Mouse (Mus musculus) forebrain, embryonic 11.5 days (tissue): ENCODE measurements at regions not wholly inside any gene's neighbourhood (a gene's known extent, or its start where the extent isn't known, plus 50 kb on each side); places are given as distances from the start of the nearest gene placed in this dataset.

ENCODE experiments used
- ATAC-seq: fragments of 200-750 bp; cut with Nextera tagmentation; replicated peaks from 2 replicates; pipeline ENCODE4 v1.8.0; 2017; ENCODE audit warnings: moderate TSS enrichment; ENCODE audit not compliant: low FRiP score
- DNase-seq: peaks from one replicate; pipeline ENCODE4 v3.0.0-alpha.2; 2017; ENCODE audit warnings: low spot score
- H3K27ac ChIP-seq: fragments of 300-500 bp; sonication (generic); 2 replicates; pipeline ENCODE4 v1.5.1; 2014; ENCODE audit warnings: low read depth, low read length
- H3K27me3 ChIP-seq: fragments of 300-500 bp; sonication (generic); 2 replicates; pipeline ENCODE4 v1.6.1; 2014; ENCODE audit warnings: mild to moderate bottlenecking, low read length, mixed read lengths; ENCODE audit not compliant: control insufficient read depth, insufficient read depth
- H3K36me3 ChIP-seq: fragments of 300-500 bp; sonication (generic); 2 replicates; pipeline ENCODE4 v1.6.1; 2014; ENCODE audit warnings: mild to moderate bottlenecking, low read length, moderate library complexity, mixed read lengths; ENCODE audit not compliant: control insufficient read depth, insufficient read depth
- H3K4me1 ChIP-seq: fragments of 300-500 bp; sonication (generic); replicated peaks from 2 replicates; pipeline ENCODE4 v1.6.1; 2014; ENCODE audit warnings: low read length, mixed read lengths; ENCODE audit not compliant: control insufficient read depth, insufficient read depth
- H3K4me2 ChIP-seq: fragments of 300-500 bp; sonication (generic); 2 replicates; pipeline ENCODE4 v1.6.1; 2014; ENCODE audit warnings: low read depth, mild to moderate bottlenecking, low read length, moderate library complexity, mixed read lengths; ENCODE audit not compliant: severe bottlenecking
- H3K4me3 ChIP-seq: fragments of 300-500 bp; sonication (generic); 2 replicates; pipeline ENCODE4 v1.5.1; 2014; ENCODE audit warnings: low read depth, low read length
- H3K9ac ChIP-seq: fragments of 300-500 bp; sonication (generic); 2 replicates; pipeline ENCODE4 v1.6.1; 2014; ENCODE audit warnings: low read length
- H3K9me3 ChIP-seq: fragments of 300-500 bp; sonication (generic); 2 replicates; pipeline ENCODE4 v1.6.1; 2016; ENCODE audit warnings: low read length, mixed read lengths; ENCODE audit not compliant: control insufficient read depth
- WGBS: fragments of 180-500 bp; shearing (Covaris S2); extraction: QIAGEN DNeasy Blood & Tissue Kit; methylation state at CpG from one replicate; pipeline ENCODE4 v1.1.7; 2014; 5-methylcytosine and 5-hydroxymethylcytosine counted together

DNA sequence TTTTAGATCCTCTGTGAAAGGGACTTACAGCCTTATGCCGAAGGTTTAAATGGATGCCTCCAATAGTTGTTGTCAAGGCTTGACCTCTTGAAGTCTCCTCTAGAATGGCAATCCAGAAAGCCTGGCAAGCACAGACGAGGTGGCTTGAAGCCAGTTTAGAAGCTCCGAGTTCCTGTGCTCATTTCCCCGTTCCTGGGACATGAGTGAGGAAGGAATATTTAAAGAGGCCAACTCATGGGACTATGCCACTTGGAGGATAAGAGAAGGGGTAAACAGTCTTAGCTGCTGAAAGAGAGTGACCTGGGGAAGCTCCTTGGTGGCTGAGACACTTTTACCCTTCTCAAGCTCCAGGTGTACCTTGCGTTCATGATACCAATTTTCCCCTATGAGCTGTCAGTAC is 335.1 kb upstream of the Xrcc4 start:
- no peak overlapping the region for H3K27ac ChIP-seq
- no peaks in the 10 kb centered on the region for H3K27me3 ChIP-seq
- H3K4me2 ChIP-seq = no peak overlapping the region
- no peaks in the 10 kb centered on the region for H3K36me3 ChIP-seq
- no peak overlapping the region for H3K9ac ChIP-seq
- H3K4me3 ChIP-seq = no peak overlapping the region
- H3K4me1 ChIP-seq = no peaks in the 10 kb centered on the region
- H3K9me3 ChIP-seq = no peaks in the 10 kb centered on the region
- 89% methylated on average over 5 of the region's 5 CpGs for WGBS
- no peak for ATAC-seq
- no peak for DNase-seq

DNA sequence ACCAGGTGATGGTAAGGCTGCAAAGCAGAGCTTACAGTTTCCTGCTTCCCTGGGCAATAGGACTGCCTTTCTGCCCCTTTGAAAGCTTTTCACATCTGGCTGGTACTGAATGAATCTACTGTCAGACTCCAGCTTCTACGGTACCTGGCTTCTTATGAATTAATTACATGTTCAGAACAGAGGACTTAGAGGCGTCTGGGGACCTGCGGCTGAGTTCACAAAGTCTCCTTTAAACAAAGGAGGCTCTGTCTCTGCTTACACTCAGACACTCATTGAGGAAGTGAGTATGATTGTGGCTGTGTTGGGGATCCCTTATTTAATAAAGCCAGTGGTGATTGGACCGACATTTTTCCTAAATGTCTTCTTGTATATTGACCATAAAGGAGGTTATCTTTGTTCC is 331.6 kb upstream of the Xrcc4 start:
- no peak for DNase-seq
- Histone ChIP-seq H3K27ac (no peak overlapping the region), H3K9ac (no peak overlapping the region), H3K4me2 (no peak overlapping the region), H3K27me3 (no peaks in the 10 kb centered on the region), H3K9me3 (no peaks in the 10 kb centered on the region), H3K36me3 (no peaks in the 10 kb centered on the region), H3K4me3 (no peak overlapping the region), H3K4me1 (no peaks in the 10 kb centered on the region)
- no peak for ATAC-seq
- WGBS = 55% methylated on average over 4 of the region's 4 CpGs

DNA sequence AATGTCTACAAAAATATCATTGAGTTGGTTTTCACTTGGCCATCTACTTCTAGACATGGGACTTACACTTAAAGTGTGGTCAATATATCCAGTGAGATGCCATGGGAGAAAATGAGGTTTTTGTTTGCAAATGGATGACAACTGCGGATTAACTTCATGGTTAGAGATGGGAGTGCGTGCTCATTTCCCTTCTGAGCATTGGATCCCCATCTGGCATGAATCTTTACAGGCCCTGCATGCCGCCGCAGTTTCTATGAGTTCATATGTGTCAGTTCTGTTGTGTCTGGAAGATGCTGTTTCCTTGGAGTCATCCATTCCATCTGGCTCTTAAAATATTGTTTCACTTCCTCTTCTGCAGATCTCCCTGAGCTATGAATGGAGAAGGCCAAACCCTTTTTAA is 315.0 kb upstream of the Xrcc4 start:
- Histone ChIP-seq H3K27me3 (no peaks in the 10 kb centered on the region), H3K4me2 (no peak overlapping the region), H3K4me3 (no peak overlapping the region), H3K36me3 (no peaks in the 10 kb centered on the region), H3K27ac (no peak overlapping the region), H3K4me1 (no peaks in the 10 kb centered on the region), H3K9ac (no peak overlapping the region), H3K9me3 (no peaks in the 10 kb centered on the region)
- WGBS = 94% methylated on average over 4 of the region's 4 CpGs
- ATAC-seq = no peak
- DNase-seq = no peak

DNA sequence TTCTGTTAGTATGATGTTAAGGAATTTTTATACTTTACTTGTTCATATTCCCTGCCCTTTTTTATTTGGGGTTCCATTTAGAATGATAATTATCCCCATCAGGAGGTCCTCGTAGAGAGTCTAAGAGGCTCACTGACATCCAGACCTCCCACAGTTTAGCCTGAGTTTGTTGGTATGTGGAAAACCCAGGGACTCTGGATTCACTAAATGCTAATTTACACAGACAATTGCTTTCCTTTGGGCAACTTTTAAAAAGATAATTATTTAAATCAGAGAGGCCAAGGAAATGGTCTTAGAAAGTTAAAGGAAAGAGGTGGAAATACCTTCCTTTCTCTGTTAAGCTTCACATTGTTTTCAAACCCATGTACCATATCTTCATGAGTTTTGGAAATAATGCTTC is 312.7 kb upstream of the Xrcc4 start:
- no peaks in the 10 kb centered on the region for H3K4me1 ChIP-seq
- no peaks in the 10 kb centered on the region for H3K9me3 ChIP-seq
- no peaks in the 10 kb centered on the region for H3K27me3 ChIP-seq
- no peak for ATAC-seq
- no peak overlapping the region for H3K4me3 ChIP-seq
- H3K36me3 ChIP-seq = no peaks in the 10 kb centered on the region
- no peak overlapping the region for H3K27ac ChIP-seq
- no peak overlapping the region for H3K9ac ChIP-seq
- WGBS = 16% methylated on average over 1 of the region's 1 CpGs
- no peak for DNase-seq
- no peak overlapping the region for H3K4me2 ChIP-seq

DNA sequence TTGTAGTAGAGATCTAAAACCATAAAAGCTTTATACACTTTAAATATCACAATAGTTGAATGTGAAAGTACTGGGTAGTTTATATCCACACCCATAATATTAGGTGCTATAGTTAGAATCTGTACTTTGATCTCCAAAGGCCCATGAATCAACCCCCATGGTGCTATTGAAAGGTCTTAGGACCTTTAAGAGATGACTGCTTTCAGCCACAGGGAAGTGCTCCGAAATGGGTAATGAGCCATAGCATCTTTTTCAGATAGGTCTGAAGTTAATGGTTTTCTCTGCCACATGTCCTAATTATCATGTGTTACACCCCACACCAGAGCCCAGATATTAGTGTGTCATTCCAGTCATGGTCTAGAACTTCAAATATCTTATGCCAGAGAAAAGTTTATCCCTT is 312.1 kb upstream of the Xrcc4 start:
- WGBS = 20% methylated on average over 1 of the region's 1 CpGs
- Histone ChIP-seq H3K4me1 (no peaks in the 10 kb centered on the region), H3K4me3 (no peak overlapping the region), H3K9ac (no peak overlapping the region), H3K27me3 (no peaks in the 10 kb centered on the region), H3K36me3 (no peaks in the 10 kb centered on the region), H3K9me3 (no peaks in the 10 kb centered on the region), H3K27ac (no peak overlapping the region), H3K4me2 (no peak overlapping the region)
- no peak for ATAC-seq
- DNase-seq = no peak

DNA sequence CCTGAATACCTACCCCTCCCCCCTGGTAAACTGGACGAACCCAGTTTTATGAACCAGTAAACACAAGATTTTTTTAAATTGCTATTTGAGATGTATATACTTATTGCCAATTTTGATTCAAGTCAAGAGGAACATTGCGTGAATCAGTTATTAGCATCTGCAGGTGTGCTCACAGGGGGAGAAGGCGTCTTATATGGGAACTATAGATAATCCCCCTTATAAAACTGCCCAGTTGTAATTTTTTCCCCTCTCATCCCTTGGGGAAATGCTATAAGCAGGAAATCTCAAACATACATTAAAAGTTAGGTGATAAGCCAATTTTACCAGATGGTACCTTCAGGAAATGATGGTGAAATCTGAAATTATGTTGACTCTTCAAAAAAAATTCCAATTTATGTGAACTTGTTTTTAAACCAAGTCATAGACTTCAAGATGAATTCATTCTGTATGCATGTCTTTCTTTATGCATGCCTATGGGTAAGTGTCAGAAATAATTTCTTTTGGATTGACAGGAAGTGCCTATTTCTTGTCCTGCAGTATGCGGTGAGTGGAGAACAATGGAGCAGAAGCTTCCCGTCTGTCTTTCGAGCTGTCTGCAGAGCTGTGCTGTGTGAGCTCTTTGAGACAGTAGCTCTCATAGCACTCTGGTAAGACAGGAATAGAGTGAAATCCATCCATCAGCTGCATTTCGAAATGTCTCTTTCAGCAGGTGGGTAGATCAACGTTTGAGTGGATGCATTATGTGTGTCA is 306.0 kb upstream of the Xrcc4 start:
- DNase-seq (no peak), ATAC-seq (no peak)
- Histone ChIP-seq H3K27me3 (no peaks in the 10 kb centered on the region), H3K9ac (no peak overlapping the region), H3K36me3 (no peaks in the 10 kb centered on the region), H3K4me2 (no peak overlapping the region), H3K27ac (no peak overlapping the region), H3K4me3 (no peak overlapping the region), H3K4me1 (no peaks in the 10 kb centered on the region), H3K9me3 (no peaks in the 10 kb centered on the region)
- 87% methylated on average over 8 of the region's 8 CpGs for WGBS

DNA sequence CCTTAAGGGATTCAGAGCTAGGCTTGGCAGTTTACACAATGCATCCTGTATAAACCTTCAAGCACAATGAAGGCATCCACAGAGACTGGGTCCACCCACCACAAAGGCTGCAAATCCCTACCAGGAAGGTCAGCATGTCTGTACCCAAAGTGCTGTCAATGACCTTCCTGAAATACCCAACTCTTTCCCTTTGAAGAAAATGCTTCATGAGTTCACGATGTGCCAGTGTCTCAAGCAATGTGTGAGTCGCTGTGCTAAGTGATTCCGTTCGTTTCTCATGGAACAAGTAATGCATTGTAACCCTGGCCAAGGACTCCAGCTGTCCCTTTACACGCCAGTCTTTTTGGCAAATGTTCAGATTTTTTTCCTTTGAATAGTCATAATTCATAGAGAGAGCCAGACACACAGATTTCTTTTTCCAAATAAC is 305.4 kb upstream of the Xrcc4 start:
- DNase-seq = no peak
- no peaks in the 10 kb centered on the region for H3K9me3 ChIP-seq
- no peak overlapping the region for H3K4me2 ChIP-seq
- WGBS = 69% methylated on average over 5 of the region's 5 CpGs
- no peaks in the 10 kb centered on the region for H3K27me3 ChIP-seq
- no peaks in the 10 kb centered on the region for H3K36me3 ChIP-seq
- 0 out of 2 replicates have a peak, but pooled peaks have one; percentile 15 for ATAC-seq
- no peak overlapping the region for H3K9ac ChIP-seq
- H3K27ac ChIP-seq = no peak overlapping the region
- no peaks in the 10 kb centered on the region for H3K4me1 ChIP-seq
- H3K4me3 ChIP-seq = no peak overlapping the region

DNA sequence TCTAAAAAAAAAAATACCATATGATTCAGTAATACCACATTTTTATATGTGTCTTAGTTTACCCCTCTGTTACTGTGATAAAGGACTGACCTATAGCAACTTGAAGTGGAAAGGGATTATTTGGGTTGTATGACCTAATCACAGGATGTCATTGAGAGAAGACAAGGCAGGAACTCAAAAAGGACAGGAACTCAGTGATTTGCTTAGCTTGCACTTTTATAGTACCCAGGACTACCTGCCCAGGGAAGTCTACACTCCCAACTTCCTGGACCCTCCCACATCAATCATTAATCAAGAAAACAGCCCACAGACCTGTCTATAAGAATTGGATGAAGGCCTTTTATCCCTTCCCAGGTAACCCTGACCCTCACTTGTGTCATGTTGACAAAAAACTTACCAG is 303.0 kb upstream of the Xrcc4 start:
- H3K27ac ChIP-seq = no peak overlapping the region
- H3K9ac ChIP-seq = no peak overlapping the region
- ATAC-seq (no peak), DNase-seq (no peak)
- H3K4me1 ChIP-seq = no peaks in the 10 kb centered on the region
- no peaks in the 10 kb centered on the region for H3K36me3 ChIP-seq
- no peaks in the 10 kb centered on the region for H3K27me3 ChIP-seq
- no peaks in the 10 kb centered on the region for H3K9me3 ChIP-seq
- H3K4me3 ChIP-seq = no peak overlapping the region
- no peak overlapping the region for H3K4me2 ChIP-seq

DNA sequence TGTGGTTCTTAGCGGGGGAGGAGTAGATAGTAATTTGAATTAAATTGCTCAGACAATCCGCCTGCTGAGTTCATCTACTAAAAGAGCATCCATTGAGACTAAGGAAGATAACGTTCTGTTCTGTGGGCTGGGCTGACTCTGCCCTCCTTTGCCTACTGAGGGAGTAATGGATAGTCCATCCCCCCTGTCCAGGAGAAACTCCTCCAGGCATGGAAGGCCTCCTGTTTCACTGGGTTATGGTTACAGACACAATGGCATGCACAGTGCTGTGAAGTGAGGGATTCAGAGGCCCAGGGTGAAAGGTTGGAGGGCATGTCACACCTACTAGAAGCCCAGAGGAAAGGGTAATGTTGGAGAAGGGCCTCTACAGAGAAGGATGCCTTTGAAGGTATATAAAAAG is 287.2 kb upstream of the Xrcc4 start:
- WGBS = 62% methylated on average over 3 of the region's 3 CpGs
- H3K27ac ChIP-seq = no peak overlapping the region
- ATAC-seq = no peak

More for the DNA sequence above, 287.2 kb upstream of the Xrcc4 start:
- Histone ChIP-seq H3K4me2 (no peak overlapping the region), H3K4me3 (no peak overlapping the region), H3K36me3 (no peaks in the 10 kb centered on the region), H3K4me1 (no peaks in the 10 kb centered on the region), H3K9me3 (no peaks in the 10 kb centered on the region), H3K27me3 (no peaks in the 10 kb centered on the region), H3K9ac (no peak overlapping the region)
- no peak for DNase-seq
